Mouse (Mus musculus): Measurements from ENCODE around the gene Homer1.

DNA sequence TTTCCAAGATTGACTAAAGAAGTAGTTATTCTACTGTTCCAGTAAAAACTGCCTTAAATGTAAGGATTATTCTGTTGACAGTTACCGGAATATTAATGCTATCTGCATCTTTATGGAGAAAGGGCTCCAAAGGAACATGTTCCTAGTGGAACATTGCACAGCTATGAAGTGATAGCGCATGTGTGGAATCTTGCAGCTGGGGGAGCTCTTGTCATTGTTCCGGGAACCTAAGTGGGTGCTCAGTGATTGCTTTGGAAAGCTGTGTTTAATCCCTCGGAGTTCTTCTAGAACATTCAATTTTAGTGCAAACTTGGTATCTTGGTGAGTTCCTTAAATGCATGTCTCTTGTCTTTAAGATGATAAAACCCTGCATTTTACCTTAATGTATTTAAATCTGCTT, 14.9 kb downstream of the Homer1 start:
- peak; percentile 41 for TF ChIP-seq CTCF (IDR thresholded peaks at IDR 0.05; ENCODE audit: low read depth)
- TF ChIP-seq EP300 (IDR thresholded peaks at IDR 0.05; ENCODE audit: low read depth) = no peak

All from heart, postnatal 0 days (tissue).